Mouse (Mus musculus) liver, adult 2 months (tissue): ENCODE measurements around the gene Tarsl2.

Source experiments
- CTCF ChIP-seq: fragments of 200-500 bp; IDR thresholded peaks from 2 replicates; pipeline ENCODE4 v1.5.1; 2011; ENCODE audit warnings: low read depth, low read length, control low read depth
- POLR2A ChIP-seq: fragments of 200-500 bp; IDR thresholded peaks from 2 replicates; pipeline ENCODE4 v1.6.1; 2011; ENCODE audit warnings: low read length, control low read depth; ENCODE audit not compliant: insufficient read depth; ENCODE audit errors: extremely low read depth

GRCm38 (mm10) chr7:65638170-65638770 lies 6.4 kb upstream of the Tarsl2 start:
- no peak for TF ChIP-seq CTCF
- TF ChIP-seq POLR2A, result no peak
